Mouse (Mus musculus): ENCODE data around the gene Fscn3.
A peak's percentile ranks its signal among the peaks of the same experiment; 100 is the strongest.

Gene Fscn3

GRCm38 (mm10) chr6:28427096-28427839 lies at the start of gene Fscn3:
Gene Fscn3 (plus strand): TSS chr6:28427789.
- DNase-seq, result no peak

- no peak for DNase-seq
These were observed 45.6 kb upstream of the Fscn3 start for GRCm38 (mm10) chr6:28381983-28382382.

GRCm38 (mm10) chr6:28385169-28385568 lies 42.4 kb upstream of the Fscn3 start:
- no peak for DNase-seq

GRCm38 (mm10) chr6:28389038-28389437 lies 38.6 kb upstream of the Fscn3 start:
- no peak for DNase-seq

GRCm38 (mm10) chr6:28396051-28396852 lies 31.3 kb upstream of the Fscn3 start:
- no peak for DNase-seq

- peak; percentile 23 for DNase-seq
These were observed 30.6 kb upstream of the Fscn3 start for GRCm38 (mm10) chr6:28396853-28397457.

GRCm38 (mm10) chr6:28397681-28398203 lies 29.8 kb upstream of the Fscn3 start, which contains the start of gene Zfp800:
Gene Zfp800 (minus strand): TSS chr6:28398005.
- no peak for DNase-seq

- no peak for DNase-seq
These were observed 28.9 kb upstream of the Fscn3 start for GRCm38 (mm10) chr6:28398726-28399125.

GRCm38 (mm10) chr6:28399791-28400190 lies 27.8 kb upstream of the Fscn3 start:
- no peak for DNase-seq

GRCm38 (mm10) chr6:28410053-28410452 lies 17.5 kb upstream of the Fscn3 start:
- no peak for DNase-seq

GRCm38 (mm10) chr6:28411236-28411635 lies 16.4 kb upstream of the Fscn3 start:
- DNase-seq, result no peak

GRCm38 (mm10) chr6:28416981-28417380 lies 10.6 kb upstream of the Fscn3 start:
- no peak for DNase-seq

GRCm38 (mm10) chr6:28418449-28418848 lies 9.1 kb upstream of the Fscn3 start:
- DNase-seq, result peak; percentile 43

GRCm38 (mm10) chr6:28419673-28420072 lies 7.9 kb upstream of the Fscn3 start:
- no peak for DNase-seq

GRCm38 (mm10) chr6:28420361-28420760 lies 7.2 kb upstream of the Fscn3 start:
- no peak for DNase-seq

GRCm38 (mm10) chr6:28420865-28421264 lies 6.7 kb upstream of the Fscn3 start:
- no peak for DNase-seq

GRCm38 (mm10) chr6:28421469-28422000 lies 6.1 kb upstream of the Fscn3 start:
- peak; percentile 94 for DNase-seq

- no peak for DNase-seq
These were observed 4.8 kb upstream of the Fscn3 start for GRCm38 (mm10) chr6:28422651-28423290.

- DNase-seq, result peak; percentile 93
These were observed 4.3 kb upstream of the Fscn3 start, which contains the start of gene Arf5 for GRCm38 (mm10) chr6:28423313-28423712. Gene Arf5 (plus strand): TSS chr6:28423560.

- DNase-seq, result peak; percentile 63
These were observed 3.6 kb upstream of the Fscn3 start for GRCm38 (mm10) chr6:28423767-28424695.

- no peak for DNase-seq
These were observed 2.6 kb upstream of the Fscn3 start for GRCm38 (mm10) chr6:28425019-28425418.
